8 mouse cellular contexts compared by ENCODE assay signal in genomic region chr12:40222251-40223081, GRCm38 (mm10). TPM values are rescaled to one million over a fixed set of nuclear protein-coding genes. Genes with fewer than 3 reads are reported as not detected.
DNase-seq lines count a peak whose midpoint lies in the region; ATAC-seq lines count a peak whose summit lies in the region.

No protein-coding gene starts in this region.

- H3K9ac ChIP-seq in hindbrain, embryonic 15.5 days, result peak overlapping the region; percentile 96

- H3K4me1 ChIP-seq in hindbrain, embryonic 15.5 days (replicated peaks), result peaks cover 26% of the 10 kb centered on the region

- peak; percentile 94 for ATAC-seq in hindbrain, embryonic 15.5 days (ENCODE audit: low FRiP score, low read depth)

- peak overlapping the region; percentile 98 for H3K27ac ChIP-seq in hindbrain, embryonic 15.5 days (replicated peaks)

- H3K9me3 ChIP-seq in hindbrain, embryonic 15.5 days, result no peaks in the 10 kb centered on the region

- no peaks in the 10 kb centered on the region for H3K27me3 ChIP-seq in hindbrain, embryonic 15.5 days

- WGBS in hindbrain, embryonic 15.5 days, result 0% methylated on average over 73 of the region's 81 CpGs

- H3K4me2 ChIP-seq in hindbrain, embryonic 15.5 days, result peak overlapping the region; percentile 60

- peak overlapping the region; percentile 93 for H3K4me3 ChIP-seq in hindbrain, embryonic 15.5 days

- DNase-seq in WW6 (ENCODE audit: low read depth, low spot score), result peak; percentile 66
- peak; percentile 94 to 96 for DNase-seq in cerebellum, postnatal 36 days
- DNase-seq in frontal cortex, postnatal 36 days (ENCODE audit: low spot score in 2 of 2), result peak; percentile 94 to 97
- DNase-seq in layer of hippocampus, postnatal 36 days, result peak; percentile 95 to 96
- DNase-seq in lung, postnatal 25 days (ENCODE audit: low spot score), result peak; percentile 97
- DNase-seq in retina, adult 2 months (ENCODE audit: low read depth, low spot score), result peak; percentile 85
- DNase-seq in thymus, postnatal 36 days, result peak; percentile 87 to 92

- no peaks in the 10 kb centered on the region for H3K36me3 ChIP-seq in hindbrain, embryonic 15.5 days

RNA-seq across cellular contexts. Expression of gene Lsmem1, which starts 23.2 kb away (rescaled TPM):
- 0.10 TPM in 1 of 2 replicates, not detected in the other for polyA plus RNA-seq in hindbrain, embryonic 15.5 days (2015; fragmentation: Nextera tagmentation; extraction: Ambion mirVana)
- total RNA-seq in layer of hippocampus, postnatal 36 days (2021), result under 1 TPM; 0.30 to 0.51 TPM

RNA-seq across cellular contexts. Expression of gene Ifrd1, which starts 25.8 kb away (rescaled TPM):
- 156 and 163 TPM in 2 replicates for polyA plus RNA-seq in hindbrain, embryonic 15.5 days (2015; fragmentation: Nextera tagmentation; extraction: Ambion mirVana)
- 10 to 100 TPM; 90.6 to 92.6 TPM for total RNA-seq in layer of hippocampus, postnatal 36 days (2021)

Comparison
In these comparisons a context has a peak if more than half of its experiments do, and no peak if none do; other contexts are left out.
1. Peak in every context shown above with its lines: DNase-seq, ATAC-seq, H3K4me3 ChIP-seq and H3K27ac ChIP-seq.